Mouse (Mus musculus) thymus, postnatal 36 days (tissue): ENCODE data around the gene Spry2.

ENCODE experiments used
- DNase-seq, 2 experiments: peaks; one replicate each; pipeline ENCODE4 v3.0.0; 2022; ENCODE audit warnings: mixed read lengths in 2 of 2

The Spry2 gene

GRCm38 (mm10) chr14:105896791-105897568, at the start of gene Spry2:
Spry2 (minus strand) TSS chr14:105896819.
- DNase-seq, result peak; percentile 69 to 75

GRCm38 (mm10) chr14:105941353-105941752, 44.7 kb upstream of the Spry2 start:
- DNase-seq, result no peak

- no peak for DNase-seq
These were observed 30.1 kb upstream of the Spry2 start for GRCm38 (mm10) chr14:105926726-105927125.

- no peak for DNase-seq
These were observed 28.7 kb upstream of the Spry2 start for GRCm38 (mm10) chr14:105925305-105925704.

GRCm38 (mm10) chr14:105924712-105925111, 28.1 kb upstream of the Spry2 start:
- no peak for DNase-seq

- DNase-seq, result no peak
These were observed 26.3 kb upstream of the Spry2 start for GRCm38 (mm10) chr14:105922874-105923273.

GRCm38 (mm10) chr14:105922427-105922826, 25.8 kb upstream of the Spry2 start:
- DNase-seq, result no peak

GRCm38 (mm10) chr14:105921217-105921695, 24.6 kb upstream of the Spry2 start:
- no peak for DNase-seq

- DNase-seq, result no peak
These were observed 24.0 kb upstream of the Spry2 start for GRCm38 (mm10) chr14:105920395-105921216.

- DNase-seq, result no peak
These were observed 10.6 kb upstream of the Spry2 start for GRCm38 (mm10) chr14:105907216-105907615.

- DNase-seq, result no peak
These were observed 9.3 kb upstream of the Spry2 start for GRCm38 (mm10) chr14:105905935-105906334.

- no peak for DNase-seq
These were observed 8.9 kb upstream of the Spry2 start for GRCm38 (mm10) chr14:105905509-105905908.

- DNase-seq, result peak; percentile 62
These were observed 6.2 kb upstream of the Spry2 start for GRCm38 (mm10) chr14:105902807-105903206.

GRCm38 (mm10) chr14:105900841-105901240, 4.2 kb upstream of the Spry2 start:
- DNase-seq, result no peak

GRCm38 (mm10) chr14:105899116-105899515, 2.5 kb upstream of the Spry2 start:
- no peak for DNase-seq

- peak; percentile 70 to 74 for DNase-seq
These were observed 1.9 kb upstream of the Spry2 start for GRCm38 (mm10) chr14:105898266-105899111.

- DNase-seq, result peak in 1 of 2 experiments; percentile 22
These were observed 1.0 kb upstream of the Spry2 start for GRCm38 (mm10) chr14:105897569-105898101.

- peak; percentile 29 to 40 for DNase-seq
These were observed 513 bp downstream of the Spry2 start for GRCm38 (mm10) chr14:105895961-105896651.

GRCm38 (mm10) chr14:105894971-105895873, 1.4 kb downstream of the Spry2 start:
- DNase-seq, result peak; percentile 39 to 50

- no peak for DNase-seq
These were observed 3.0 kb downstream of the Spry2 start for GRCm38 (mm10) chr14:105893623-105893995.
